Mouse (Mus musculus) MEL (cell line): ENCODE measurements around the gene Ephx1.

ENCODE experiments used
- MXI1 ChIP-seq: IDR thresholded peaks from 2 replicates; pipeline ENCODE4 v1.6.1; 2011; ENCODE audit warnings: mild to moderate bottlenecking, low read depth, low read length, improper control_type of control experiment
- POLR2A ChIP-seq, 2 experiments: IDR thresholded peaks; 2 replicates each; pipeline ENCODE4 v1.6.1; 2011 to 2012; ENCODE audit warnings: low read length in 2 of 2, mild to moderate bottlenecking in 2 of 2, control low read depth in 1 of 2, improper control_type of control experiment in 1 of 2, low read depth in 1 of 2, moderate library complexity in 1 of 2; ENCODE audit not compliant: control insufficient read depth in 1 of 2, insufficient read depth in 1 of 2, poor library complexity in 1 of 2
- TBP ChIP-seq: IDR thresholded peaks from 2 replicates; pipeline ENCODE4 v1.8.0; 2011; ENCODE audit warnings: low read depth, low read length, improper control_type of control experiment

GRCm38 (mm10) chr1:180946448-180946847 lies 74.3 kb downstream of the Ephx1 start:
- no peak for TF ChIP-seq MXI1
- no peak for TF ChIP-seq POLR2A (IDR thresholded peaks at IDR 0.05; ENCODE audit: control insufficient read depth in 1 of 2, insufficient read depth in 1 of 2, low read depth in 1 of 2, low read length in 2 of 2, poor library complexity in 1 of 2)
- no peak for TF ChIP-seq TBP
